Mouse (Mus musculus): ENCODE measurements around the gene Rhox4d.
"Not testable (repeated sequence)": the region's sequence is repeated elsewhere in the genome, so short reads cannot be mapped to it uniquely, and the experiment has no call there.

DNA sequence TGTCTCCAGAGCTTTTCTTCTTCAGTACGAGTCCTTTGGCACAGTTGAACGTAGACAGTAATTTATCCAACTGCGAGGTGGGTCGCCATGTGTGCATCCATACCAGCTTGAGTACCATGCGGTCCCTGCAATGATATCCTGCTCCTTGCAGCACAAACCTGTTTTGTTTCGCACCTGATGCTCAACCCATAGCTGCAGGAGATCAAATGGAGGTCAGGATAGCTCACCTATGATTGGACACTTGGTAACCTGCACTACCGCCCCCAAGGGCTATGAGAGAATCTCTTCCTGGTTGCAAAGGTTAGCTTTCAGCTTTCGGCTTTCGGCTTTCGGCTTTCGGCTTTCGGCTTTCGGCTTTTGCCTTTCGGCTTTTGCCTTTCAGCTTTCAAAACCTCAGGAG, 34.1 kb upstream of the Rhox4d start, which contains the start of gene Rhox4c:
- TF ChIP-seq POLR2A (IDR thresholded peaks at IDR 0.05; ENCODE audit: insufficient read depth, low read length); CTCF (IDR thresholded peaks at IDR 0.05; ENCODE audit: low read depth, low read length): not testable (repeated sequence)

Measured in ES-Bruce4 (cell line).